Mouse (Mus musculus) thymus, postnatal 4 days (tissue): ENCODE data around the gene Ston1.

Source experiments
- DNase-seq: peaks from one replicate; pipeline ENCODE4 v3.0.0; 2021

The Ston1 gene

DNA sequence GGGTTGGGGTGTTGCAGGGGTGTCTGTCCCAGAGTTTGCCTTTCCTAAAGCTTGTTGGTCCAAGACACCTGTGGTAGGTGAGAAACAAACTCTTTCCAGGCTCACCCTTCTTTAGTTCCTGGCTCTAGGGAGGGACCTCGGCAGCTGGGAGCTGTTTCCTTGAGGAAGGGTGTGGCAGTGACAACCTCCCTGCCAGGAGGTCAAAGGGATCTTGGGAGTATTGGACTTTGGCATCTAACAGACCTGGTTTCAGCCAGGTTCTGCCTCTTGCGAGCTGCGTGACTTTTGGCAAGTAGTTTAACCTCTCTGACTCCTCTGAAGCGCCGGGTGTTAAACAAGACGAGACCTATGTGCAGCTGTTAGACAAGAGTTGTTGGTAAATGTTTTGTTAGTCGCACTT is 29.7 kb downstream of the Ston1 start:
- DNase-seq: no peak

DNA sequence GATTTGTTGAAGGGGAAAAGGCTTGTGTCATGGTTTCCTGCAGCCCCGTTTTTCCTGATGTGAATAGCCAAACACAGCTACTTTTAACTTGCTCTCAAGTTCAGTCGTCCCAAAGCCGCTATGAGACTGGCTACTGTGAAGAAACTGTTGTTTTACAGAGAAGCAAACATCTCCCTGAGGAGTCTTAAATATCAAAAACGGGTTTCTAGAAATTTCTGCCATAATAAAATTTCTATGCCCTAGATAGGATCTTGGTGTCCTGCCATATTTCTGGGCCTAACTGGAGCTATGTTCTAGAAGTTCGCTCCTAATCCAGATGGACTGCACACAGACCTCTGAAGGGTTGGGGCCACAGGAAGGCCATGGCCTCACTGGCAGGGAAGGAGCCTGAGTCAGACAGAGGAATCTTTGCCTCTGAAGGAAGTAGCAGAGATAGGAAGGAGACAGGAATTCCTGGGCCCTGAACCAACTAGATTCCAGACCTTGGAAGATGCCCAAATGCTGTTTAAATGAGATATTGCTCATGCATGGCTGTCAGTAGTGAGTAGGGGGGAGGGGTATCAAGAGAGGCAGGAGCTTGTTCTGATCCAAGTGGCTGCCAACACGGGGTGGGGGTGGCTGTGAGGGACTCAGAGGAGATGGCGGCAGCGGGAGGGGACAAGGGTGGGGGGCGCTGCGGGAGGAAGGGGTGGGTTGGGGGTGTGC is 31.3 kb downstream of the Ston1 start:
- no peak for DNase-seq

DNA sequence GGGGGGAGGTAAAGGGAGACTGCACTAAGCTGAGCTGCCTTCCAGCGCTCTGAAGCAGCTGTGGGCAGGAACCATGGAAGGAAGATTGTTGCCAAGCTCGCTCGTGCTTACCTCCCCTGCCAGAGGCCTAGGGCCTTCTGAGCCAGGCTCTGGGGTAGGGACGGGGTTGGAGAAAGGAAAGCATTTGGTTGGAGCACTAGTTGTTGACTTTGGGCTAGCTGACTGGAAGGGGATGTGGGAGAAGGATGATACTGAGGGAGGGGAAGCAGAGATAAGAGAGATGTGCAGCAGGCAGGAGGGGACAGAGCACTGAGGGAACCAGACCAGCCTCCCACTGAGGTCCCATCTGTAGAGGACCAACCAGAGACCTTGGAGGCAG is 31.9 kb downstream of the Ston1 start:
- peak; percentile 42 for DNase-seq

DNA sequence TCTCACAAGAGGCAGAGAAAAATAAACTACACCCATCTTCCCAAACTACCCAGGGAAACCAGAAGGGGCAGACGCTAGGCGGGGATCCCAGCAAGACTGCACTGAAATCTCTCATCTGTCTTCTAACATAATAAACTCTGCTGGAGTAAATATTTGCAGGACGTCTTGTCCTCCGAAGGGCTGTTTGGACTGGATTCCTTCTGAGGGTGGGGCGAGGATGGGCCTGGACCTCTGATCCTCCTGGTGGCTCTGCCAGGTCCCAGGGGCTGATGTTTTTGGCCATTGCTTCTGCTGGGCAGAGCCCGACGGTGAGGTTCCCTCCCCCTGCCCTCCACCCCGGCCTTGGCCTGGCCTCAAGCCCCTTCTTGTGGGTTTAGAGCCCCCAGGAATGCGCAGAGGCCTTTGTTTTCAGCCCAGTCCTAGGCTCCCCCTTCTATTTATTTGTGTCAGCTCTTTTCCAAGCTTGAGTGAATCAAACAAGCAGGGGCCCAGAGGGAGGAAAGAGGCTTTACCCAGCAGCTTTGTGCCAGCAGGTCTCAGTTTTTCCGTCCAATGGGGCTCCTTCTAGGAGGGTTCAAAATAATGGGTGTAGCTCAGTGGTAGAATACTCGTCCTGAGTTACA is 32.6 kb downstream of the Ston1 start:
- DNase-seq: no peak

DNA sequence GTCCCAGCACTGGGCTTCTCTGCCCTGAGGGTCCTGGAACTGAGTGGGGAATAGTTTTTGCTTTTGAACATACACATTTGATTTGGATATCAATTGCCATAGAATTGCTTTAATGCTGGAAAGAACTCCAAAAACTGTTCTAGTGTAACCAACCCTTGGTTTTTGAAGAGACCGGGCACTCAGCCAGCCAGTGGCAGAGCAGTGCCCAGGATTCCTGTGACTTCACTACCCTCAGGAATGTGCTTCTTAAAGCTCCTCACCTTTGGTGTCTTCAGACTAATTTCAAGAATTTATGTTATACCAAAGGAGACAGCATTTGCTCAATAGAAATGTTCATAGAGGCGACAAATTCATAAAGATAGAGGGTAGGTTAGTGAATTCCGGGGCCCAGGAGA is 33.1 kb downstream of the Ston1 start:
- no peak for DNase-seq

DNA sequence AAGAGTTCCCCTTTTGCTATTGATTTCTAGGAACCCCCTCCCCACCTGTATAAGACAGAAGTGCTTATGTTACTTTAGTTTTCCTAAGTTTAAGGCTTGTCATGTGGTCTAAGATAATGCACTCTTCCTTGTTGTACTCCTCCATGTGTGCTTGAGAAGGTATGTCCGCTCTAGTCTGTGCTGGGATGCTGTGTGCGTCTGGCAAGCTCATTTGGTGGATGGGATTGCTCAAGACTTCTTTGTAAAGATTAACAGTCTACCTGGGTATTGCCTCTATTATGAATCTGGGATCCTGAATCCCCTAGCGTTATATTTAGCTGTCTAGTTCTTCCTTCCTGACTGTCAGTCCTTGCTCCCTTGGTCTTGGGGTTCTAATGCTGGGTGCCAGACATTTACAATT is 35.1 kb downstream of the Ston1 start:
- DNase-seq: no peak

DNA sequence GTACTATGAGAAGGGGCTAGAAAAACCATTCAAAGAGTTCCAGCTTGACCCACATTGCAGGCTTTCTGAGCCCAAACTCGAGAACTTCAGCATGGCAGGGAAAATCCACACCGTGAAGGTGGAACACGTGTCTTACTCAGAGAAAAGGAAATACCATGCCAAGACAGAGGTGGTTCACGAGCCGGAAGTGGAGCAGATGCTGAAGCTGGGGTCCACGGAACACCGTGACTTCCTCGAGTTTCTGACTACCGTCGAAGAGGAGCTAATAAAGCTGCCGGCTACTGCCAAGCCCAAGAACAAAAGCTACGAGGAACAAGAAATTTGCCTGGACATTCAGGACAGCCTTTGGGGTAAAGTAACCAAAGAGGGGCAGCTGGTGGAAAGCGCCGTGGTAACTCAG is 38.6 kb downstream of the Ston1 start:
- no peak for DNase-seq

DNA sequence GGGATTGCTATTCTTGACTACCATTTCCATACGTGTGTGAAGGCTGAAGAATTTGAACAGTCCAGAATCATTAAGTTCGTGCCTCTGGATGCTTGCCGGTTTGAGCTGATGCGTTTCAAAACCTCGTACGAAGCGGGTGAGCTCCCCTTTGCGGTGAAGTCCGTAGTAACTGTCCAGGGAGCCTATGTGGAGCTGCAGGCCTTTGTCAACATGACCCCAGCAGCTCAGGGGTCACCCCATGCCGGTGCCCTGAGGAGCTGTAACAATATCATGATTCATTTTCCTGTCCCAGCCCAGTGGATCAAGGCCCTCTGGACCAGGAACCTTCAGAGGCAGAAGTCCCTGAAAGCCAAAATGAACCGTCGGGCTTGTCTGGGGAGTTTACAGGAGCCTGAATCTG is 39.1 kb downstream of the Ston1 start:
- DNase-seq: no peak

DNA sequence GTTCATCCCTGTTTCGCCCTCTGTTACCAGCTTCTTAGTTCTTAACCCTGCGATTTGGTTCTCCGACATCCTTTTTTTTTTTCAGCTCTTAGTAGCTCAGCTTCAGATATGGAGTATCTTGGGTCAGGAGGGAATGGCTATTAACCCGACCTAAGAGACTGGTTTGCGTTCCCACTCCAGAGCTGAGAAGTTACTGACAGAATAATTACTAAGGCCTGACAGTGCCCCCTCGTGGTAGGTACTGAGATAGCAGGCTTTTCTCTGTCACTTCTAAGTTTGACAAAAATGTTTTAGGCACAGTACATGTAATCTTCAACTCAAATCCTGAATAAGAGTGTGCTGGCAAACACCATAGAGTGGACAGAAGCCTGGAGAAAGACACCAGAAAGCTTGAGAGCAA is 43.5 kb downstream of the Ston1 start:
- DNase-seq: peak; percentile 86

DNA sequence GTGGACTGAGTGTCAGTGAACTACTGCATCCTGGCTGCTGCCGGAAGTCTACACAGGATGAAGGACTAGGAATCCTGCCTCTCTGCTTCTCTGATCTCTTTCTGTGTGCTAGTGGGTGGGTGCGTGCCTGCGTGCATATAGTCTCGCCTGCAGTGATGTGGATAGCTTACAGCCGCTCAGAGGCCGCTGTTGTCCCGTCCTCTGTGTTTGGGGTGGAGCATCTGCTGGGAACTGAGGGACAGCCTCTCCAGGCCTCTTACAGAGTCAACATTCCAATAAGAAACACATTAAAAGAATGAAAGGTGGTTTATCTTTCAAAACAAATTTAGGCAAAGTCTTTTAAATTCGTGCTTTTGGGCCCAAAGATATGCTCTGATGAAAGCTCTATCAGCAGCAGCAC is 44.4 kb downstream of the Ston1 start:
- DNase-seq: no peak

DNA sequence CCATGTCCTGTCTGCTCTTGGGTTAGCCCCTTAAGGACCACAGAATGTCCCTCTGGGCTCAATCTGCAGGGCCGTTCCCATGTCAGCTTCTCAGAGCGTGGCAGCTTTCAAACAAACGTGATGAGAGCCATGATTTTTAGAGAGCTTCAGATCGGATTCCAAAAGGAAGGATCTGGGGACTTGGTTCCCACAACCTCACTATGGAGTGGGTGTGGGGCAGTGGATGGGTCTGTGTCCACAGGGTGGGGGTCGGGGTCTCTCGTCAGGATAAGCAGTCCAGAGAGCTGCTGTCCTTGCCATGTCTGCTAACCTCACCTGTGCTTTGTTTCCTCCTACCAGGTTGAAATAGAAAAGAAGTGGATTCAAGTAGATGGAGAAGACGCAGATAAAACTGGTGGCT is 47.4 kb downstream of the Ston1 start:
- DNase-seq: no peak

DNA sequence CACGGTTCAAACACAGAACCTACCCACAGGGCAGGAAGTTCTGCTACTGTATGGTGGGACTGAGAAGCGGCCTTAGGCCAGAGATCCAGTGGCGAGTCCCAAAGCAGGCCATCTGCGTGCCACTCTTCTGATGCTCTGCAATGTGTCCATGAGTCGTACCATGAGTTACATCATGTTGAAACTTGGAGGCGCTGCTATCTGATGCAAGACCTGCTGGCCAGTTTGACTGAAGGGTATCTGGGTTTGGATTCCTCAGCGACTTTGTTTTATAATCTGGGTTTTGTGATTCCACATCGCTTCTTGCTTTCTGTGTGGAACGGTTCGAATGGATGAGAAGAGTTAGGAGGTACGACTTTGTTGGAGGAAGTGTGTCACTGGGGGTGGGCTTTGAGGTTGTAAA is 47.8 kb downstream of the Ston1 start:
- DNase-seq: no peak

DNA sequence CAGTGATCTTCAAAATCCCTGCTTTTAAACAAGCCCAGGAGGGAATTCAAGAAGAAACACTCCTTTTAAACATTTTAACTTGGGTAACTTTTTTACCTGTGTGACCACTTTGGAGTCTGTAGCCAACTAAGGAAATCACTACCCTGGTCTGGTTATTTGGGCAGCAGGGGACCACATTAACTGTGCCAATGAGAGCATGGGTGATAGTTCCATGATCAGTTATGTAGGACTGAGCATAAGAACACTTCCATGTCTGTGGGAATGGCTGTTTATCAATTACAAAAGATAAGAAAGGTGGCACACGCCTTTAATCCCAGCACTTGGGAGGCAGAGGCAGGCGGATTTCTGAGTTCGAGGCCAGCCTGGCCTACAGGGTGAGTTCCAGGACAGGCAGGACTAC is 49.7 kb downstream of the Ston1 start:
- no peak for DNase-seq

DNA sequence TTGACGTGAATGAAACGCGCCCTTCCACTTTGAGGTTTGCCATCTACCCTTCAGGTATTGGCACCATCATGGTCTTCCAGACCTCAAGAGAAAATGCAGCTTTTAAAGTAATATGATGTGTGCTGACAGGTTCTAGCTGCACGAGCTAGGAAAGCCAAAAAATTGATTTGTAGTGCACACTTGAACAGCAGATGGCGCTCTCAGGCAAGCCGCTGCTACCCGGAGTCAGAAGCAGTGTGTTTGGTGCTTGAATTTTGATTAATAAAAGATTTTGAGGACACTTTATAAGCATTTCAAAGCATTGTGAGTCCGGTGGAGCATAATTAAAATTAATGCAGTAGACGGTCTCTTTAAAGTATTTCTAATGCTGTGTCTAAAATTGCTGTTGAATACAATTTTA is 54.5 kb downstream of the Ston1 start:
- DNase-seq: peak; percentile 83

DNA sequence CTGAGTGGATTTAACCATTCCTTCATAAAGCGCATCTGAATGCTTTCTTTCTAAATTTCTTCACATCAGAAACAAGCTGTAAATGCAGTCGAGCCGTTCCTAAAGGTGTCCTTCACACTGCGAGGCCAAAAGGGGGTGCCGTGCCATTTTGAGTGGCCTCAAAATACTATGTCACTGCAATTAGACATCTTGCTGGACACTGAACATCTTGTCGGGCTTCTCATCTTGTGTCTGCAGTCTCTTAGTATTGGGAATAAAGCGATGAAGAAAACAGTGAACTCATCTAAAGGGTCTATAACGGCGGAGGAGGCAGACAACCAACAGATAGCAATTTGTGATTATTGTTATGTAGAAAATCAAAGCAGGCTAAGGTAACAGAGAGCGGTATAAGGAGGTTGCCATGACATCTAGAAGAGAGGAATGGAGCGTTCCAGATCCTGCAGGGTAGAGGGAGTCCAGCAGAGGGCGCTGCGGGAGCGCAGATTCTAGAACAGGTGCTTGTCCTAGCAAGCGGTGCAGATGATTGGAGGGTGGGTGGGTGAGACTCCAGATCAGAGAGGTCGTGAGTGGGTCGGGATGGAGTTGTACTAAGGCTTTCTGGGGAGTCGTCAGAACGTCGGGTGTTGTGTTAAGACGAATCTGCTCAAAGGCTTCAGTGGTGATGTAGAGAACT is 55.4 kb downstream of the Ston1 start:
- DNase-seq: peak; percentile 91

DNA sequence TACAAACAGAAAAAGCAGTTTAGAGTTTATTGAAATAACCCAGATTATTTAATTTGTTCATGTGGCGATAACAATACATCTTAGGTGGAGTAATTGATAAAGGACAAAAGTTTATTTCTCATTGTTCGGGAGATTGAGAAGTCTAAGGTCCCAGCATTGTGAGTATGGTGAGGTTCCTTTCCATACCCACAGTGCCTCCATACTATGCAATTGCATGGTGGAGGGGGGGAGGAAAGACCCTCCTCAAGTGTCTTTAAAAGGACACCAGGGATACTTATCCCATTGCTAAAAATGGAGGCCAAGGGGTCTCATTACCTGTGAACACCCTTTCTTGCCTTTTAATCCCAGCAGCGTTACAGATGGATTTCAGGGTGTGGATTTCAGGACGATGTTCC is 55.9 kb downstream of the Ston1 start:
- no peak for DNase-seq

DNA sequence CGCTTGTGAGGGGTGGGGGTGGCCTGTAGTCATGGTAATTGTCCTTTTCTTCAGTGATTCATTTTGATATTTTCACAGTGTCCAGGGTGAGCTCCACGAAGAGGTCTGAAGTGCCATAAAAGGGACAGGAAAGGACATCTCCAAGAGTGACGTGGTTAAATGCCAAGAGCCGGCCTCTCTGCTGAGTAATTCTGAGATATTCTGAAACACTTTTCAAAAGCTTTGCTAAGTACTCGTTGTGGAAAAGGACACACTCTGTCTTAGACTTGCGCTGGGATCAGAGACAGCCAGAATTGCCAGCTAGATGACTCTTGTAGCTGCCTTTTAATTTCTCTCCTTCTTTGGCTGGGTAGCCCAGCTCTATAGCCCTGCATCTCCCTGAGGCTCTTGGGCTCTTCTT is 61.0 kb downstream of the Ston1 start:
- DNase-seq: no peak

DNA sequence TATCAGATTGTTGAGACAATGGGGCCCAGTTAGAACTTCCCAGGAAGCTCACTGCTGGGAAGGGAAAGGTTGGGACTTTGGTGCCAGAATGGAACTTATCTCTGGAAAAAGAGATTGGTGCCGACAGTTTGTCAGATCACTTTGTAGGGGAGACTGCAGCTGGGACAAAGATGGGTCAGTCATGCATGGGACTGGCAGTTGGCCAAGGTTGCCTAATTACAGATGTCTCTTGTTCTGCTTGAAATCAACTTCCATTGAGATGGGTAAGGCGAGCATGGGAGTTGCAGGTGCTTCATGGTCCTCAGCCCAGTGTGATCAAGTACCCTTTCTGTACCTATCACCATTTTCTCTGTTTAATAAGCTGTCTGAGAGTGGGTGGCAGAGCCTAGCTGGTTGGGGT is 68.6 kb downstream of the Ston1 start:
- DNase-seq: no peak

DNA sequence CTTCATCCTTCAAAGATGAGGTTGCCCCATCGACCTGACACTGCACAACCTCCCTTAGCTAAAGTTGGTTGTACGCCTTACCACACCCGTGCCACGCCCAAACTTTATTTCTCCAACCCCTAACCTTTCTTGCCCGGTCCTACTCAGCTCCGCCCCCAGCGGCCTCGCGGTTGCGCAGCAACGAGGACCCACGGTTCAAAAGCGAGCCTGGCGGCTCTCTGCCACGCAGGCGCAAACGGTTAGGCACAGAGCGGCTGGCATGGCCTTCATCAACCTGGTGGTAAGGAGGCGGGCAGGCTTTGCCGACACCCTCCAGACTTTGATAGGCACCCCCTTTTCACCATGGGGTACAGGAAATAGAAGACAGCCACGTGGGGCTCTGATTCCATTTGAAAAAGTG is 71.0 kb downstream of the Ston1 start, which contains the start of gene Gtf2a1l:
TSS of gene Gtf2a1l (plus strand) at position 209 of the 400 bp plus-strand sequence.
- peak; percentile 73 for DNase-seq

DNA sequence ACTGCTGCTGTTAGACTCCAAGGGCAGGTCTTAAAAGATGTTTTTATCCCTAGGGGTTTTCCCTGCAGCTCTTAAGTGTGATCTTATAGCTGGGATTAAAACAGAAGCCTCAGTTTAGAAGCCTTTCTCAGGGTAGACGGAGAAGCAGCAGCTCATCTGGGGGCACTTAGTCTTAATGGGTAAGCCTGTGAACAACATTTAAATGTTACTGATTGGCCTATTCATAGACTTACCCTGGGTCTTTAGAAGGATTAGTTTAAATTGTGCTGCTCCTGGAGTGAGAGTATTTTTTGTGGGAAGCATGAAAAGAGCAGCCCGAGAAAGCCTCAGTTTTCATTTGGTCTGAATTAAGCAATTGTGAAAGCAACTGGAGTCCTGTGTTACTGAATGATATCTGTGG is 72.4 kb downstream of the Ston1 start:
- no peak for DNase-seq

DNA sequence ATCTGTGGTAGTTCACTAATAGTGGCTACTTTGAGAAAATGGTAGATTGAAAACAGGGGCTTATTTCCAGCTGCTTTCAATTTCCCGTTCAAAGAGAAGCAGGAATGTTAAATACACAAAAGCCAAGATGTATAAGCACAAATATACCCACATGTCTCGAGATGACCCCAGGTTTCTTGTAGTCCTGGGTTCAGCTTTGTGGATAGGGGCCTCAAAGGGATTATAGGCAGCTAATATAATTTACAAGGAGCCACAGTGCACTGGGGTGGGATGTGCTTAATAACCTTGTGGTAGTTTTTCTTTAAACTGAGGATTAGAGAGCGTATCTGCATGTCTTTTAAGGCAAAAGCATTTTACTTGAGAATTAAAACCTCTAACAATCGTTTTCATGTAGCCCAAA is 73.3 kb downstream of the Ston1 start:
- no peak for DNase-seq

DNA sequence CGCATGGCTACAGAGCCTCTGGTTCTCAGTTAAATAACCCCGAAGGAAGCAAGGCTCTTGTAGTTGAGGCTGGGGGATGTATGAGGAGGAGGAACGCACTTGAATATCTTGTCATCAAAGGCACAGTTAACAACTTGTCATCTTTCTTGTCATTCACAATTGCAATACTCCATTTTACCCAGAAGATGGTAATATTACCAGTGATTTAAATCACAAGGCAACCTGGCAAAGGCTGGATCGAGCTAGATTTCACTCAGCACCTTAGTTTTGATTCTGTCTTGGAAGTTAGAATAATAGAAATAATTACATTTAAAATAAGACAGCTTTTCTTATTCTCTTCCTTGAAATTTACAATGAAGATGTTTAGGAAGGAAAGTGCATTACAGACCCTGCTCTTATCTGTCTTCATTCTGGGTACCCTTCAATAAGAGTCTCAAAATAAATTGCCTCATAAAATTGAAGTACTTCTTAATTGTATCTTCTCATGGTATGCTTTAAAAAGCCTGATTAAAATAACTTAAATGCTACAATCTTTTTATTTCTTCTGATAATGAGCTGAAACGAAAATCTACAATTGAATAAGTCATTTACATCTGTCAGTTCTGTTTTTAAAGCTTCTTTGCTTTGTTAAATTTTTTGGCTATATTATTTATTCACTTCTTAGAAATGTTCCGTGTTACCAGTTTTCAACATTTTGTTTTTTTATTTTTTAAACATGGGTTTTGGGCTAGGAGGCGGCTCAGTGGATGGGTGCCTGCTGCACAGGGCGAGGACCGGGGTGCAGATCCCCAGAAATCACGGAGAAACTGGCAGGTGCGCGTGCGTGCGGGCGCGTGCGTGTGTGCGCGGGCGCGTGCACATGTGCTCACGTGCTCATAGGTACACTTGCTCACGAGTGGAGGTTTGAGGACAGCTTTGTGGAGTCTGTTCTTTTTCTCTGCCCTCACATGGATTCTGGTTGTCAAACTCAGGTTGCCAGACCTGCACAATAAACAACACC is 78.1 kb downstream of the Ston1 start:
- no peak for DNase-seq

DNA sequence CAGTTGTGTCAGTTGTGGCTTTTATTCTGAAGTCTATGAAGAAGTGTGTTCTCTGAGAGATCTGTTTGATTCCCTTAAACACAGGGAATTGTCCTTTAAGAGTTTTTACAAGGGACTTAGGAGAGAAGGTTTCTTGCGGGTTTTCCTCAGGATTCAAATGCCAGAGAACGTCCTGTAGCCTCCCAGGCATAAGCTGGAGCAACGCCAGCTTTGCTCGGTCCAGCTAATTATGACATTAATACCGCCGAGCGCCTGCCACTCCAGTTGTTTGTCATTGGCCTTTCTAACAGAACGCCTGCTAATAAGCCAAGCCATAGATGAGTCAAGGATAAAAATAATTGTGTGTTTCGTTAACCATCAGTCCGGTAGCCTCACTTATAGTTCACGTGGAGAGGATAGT is 90.7 kb downstream of the Ston1 start:
- DNase-seq: no peak
